Mouse (Mus musculus) neural tube, embryonic 10.5 days (tissue): ENCODE data around the gene Cenpo.
"Not testable (repeated sequence)": the region's sequence is repeated elsewhere in the genome, so short reads cannot be mapped to it uniquely, and the experiment has no call there.

Source experiments
- DNase-seq: peaks from one replicate; pipeline ENCODE4 v3.0.0-alpha.2; 2017; ENCODE audit warnings: low spot score; ENCODE audit errors: extremely low spot score

Cenpo gene

GRCm38 (mm10) chr12:4233572-4234508 lies at the start of gene Cenpo, which contains the start of gene Ptrhd1:
Gene Cenpo (minus strand): TSS chr12:4234294.
Gene Ptrhd1 (plus strand): TSS chr12:4234027.
- peak; percentile 96 for DNase-seq

GRCm38 (mm10) chr12:4279878-4280277 lies 45.8 kb upstream of the Cenpo start:
- no peak for DNase-seq

DNA sequence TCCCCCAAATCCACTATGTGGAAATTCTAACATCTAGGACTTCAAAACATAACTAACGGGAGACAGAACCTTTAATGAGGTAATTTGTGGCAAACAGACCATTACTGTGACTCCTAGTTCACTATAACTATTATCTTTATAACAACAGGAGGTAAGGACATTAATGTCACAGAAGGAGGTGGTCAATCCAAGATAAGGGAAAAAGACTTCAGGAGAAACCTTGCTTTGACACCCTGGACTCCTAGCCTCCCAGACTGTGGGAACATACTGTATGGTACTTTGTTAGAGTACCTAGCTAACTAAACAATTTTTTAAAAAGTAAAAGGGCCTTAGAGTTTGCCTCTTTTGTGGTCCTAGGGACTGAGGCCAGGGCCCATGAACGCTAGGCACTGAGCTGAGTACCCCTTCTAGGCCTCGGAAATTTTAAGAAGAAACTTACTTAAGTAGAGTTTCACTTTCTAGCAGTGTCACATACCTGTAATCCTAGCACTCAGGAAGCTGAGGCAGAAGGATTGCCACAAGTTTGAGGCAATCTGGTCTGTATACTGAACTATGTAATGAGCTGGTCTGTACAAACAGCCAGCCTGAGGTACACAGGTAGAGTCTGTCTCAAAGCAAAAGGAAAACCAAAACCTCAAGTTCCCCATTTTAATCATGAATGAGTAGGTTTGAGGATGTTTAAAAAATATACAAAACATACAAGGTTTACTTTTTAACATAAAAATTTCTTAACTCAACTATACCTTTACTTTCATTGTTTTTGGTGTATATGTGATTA lies 45.1 kb upstream of the Cenpo start:
- no peak for DNase-seq

- DNase-seq: no peak
Observed at GRCm38 (mm10) chr12:4271078-4271477, 37.0 kb upstream of the Cenpo start.

DNA sequence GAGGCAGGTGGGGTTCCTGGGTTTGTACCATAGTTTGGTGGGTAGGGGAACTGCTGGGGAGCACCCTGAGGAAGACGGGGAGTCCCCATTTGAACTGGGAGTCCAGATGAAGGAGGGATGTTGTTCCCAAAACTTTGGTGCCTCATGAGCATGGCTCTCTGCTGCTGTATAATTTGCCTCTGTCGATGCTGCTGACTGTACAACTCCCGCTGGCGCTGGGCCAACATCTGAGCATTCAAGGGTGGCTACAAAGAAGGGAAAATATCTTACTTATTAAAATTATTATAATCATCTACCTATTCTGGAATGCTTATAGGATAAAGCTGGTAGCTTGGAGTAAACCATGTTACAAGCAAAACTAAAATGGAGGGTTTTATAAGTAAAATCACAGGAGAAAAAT lies 33.7 kb upstream of the Cenpo start:
- DNase-seq: no peak

DNA sequence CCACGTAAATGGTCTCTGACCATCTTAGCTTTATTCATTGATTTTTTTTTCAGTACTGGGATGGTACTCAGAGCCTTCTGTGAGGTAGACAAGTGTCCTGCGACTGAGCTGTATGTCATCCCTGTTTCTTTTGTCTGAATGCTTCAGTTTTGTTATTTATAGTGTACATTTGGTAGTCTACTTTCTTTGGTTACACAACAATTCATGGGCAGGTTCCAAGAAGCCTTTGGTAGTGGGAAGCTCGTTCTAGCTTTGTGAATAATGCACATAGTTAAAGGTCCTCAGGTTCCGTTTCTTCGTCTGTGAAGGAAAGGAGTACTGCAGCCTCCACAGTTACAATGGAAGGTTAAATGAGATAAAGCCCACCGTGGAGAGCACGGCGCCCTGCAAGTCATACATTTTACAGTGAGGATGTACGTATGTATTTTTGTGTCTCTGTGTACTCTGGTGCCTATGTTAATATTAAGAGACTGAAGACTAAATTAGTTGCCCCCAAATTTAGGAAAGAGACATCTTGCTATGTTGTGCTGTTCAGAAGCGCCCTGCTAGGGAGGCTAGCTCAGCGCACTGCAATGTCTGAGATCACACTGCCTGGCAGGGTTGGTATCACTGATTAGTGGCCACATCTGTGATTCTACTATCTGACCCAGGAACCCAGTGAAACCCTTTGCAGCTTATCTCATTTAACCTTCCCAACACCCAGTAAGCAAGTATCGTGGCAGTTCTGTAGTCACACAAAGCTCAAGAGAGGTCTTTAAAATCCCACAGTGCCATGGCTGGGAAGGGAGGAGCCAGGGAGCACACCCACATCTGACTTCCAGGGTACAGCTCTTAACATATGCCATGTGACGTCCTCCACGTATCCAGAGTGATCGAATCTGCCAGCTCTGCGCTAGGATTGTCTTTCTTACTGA lies 18.9 kb upstream of the Cenpo start:
- DNase-seq: no peak

DNA sequence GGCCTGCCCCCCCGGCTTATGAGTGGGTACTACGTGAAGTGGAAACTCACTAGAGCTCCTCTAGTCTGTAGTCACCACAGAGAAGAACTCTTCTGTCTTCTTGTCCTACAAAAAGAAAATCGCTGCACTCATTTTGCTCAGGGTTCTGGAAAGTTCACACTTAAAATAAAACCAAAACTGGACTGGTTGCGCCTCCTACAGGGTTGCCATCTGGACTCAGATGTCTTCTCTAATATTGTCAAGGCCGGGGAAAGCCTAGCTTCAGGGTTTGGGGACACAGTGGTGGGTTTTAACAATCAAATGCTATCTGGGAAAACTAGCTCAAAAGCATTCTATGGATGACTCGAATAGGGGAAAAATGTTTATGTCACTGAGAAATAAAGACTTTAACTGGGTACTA lies 15.7 kb upstream of the Cenpo start:
- no peak for DNase-seq

DNA sequence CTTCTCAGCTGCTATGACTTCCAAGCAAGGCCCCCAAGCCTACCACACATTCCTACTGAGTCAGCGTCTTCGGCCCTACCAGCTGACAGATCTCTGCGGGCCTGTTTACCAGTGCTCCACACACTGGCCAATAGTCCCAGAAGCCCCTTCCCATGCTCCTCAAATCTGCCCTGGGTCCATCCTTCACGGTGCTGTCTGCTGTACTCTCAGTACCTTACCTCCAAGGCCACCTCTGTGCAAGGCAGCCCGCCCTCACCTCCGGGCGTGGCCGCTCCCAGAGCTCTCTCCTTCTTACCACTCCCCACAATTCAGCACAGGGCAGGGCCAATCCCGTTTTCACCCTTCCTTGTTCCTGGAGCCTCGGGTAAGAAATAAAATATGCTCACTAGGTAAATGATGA lies 11.6 kb upstream of the Cenpo start:
- no peak for DNase-seq

DNA sequence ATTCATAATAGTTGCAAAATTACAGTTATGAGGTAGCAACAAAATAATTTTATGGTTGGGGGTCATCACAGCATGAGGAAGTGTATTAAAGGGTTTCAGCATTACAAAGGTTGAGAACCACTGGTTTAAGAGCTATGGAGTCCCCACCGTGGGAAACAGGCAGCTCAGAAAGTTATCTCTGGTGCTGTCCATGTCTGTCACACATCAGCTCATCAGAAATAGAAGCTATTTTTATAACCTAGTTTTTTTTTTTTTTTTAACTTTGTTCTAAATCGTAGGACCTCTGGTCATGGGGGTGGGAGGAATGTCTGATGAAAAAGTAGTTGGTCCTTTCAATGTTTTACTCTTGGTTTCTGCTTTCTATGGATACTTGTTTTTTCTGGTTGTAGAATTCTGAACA lies 9.7 kb upstream of the Cenpo start:
- no peak for DNase-seq

DNA sequence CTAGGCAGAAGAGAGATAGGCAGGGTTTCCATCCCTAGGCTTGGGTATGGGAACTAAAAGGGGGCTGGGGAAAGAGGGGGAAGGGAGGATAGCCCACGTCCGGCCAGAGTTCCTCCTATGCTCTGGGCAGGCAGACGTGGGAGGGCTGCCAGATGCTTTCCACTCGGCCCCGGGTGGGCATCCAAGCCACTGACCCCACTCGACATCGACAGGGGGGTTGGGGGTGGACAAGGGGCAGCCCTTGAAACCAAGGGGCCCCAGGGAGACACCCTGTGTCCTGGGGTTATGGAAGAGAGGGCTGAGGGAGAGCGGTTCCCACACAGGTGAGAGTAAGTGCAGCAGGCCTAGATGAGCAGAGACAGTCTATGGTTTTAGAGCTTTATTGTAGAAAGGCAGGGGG lies 6.2 kb upstream of the Cenpo start:
- not testable (repeated sequence) for DNase-seq

- DNase-seq: no peak
Observed at GRCm38 (mm10) chr12:4237481-4237880, 3.4 kb upstream of the Cenpo start.

DNA sequence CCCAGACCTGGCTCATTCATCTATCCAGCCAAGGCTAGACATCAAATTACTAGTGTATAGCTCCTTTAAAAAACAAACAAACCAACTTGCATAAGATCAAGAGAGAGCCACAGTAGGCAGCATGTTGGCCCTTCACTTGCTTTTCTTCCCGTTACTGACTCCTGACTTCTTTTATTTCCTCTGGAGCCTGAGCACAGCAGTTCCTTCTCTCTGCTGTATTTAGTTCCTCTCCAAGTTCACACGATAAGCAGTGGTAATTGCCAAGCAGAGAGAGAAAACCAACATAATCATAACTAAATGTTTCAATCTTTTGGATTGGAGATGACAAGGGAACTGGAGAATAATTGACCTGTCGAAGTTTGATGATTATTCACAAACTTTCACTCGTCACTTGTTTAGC lies 1.3 kb downstream of the Cenpo start:
- no peak for DNase-seq

- no peak for DNase-seq
Observed at GRCm38 (mm10) chr12:4230156-4230555, 3.9 kb downstream of the Cenpo start.

GRCm38 (mm10) chr12:4212908-4213307 lies 21.2 kb downstream of the Cenpo start:
- DNase-seq: no peak

DNA sequence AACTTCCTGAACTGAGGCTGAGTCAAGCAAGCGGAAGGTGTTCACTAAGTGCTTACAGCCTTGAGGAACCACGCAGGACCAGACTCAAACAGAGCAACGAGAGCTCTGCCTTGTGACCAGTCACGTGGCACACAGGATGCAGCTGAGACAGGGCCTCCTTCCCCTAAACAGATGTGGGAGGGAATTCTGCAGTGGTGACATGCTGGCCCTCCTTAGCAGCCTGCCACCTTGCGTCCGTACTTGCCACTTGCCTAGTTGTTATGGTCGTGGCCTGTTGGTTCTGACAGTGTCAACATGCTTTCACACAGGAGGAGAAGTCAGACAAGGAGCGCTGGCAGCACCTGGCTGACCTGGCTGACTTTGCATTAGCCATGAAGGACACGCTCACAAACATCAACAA lies 22.9 kb downstream of the Cenpo start:
- no peak for DNase-seq

DNA sequence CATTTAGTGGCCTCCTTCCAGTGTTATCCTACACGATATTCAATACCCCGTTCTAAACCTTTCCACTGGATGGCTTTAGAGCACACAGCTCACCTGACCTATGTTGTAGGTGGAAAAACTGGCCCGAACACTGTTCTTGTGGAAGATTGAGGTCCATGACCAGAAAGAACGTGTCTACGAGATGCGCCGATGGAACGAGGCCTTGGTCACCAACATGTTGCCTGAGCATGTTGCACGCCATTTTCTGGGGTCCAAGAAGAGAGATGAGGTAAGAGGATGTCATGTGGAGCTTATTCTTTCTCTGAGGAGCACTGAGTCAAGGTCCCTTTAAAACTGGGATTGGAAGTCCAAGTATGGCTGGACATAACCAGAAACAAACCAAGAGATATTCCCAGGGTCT lies 24.9 kb downstream of the Cenpo start:
- DNase-seq: no peak

DNA sequence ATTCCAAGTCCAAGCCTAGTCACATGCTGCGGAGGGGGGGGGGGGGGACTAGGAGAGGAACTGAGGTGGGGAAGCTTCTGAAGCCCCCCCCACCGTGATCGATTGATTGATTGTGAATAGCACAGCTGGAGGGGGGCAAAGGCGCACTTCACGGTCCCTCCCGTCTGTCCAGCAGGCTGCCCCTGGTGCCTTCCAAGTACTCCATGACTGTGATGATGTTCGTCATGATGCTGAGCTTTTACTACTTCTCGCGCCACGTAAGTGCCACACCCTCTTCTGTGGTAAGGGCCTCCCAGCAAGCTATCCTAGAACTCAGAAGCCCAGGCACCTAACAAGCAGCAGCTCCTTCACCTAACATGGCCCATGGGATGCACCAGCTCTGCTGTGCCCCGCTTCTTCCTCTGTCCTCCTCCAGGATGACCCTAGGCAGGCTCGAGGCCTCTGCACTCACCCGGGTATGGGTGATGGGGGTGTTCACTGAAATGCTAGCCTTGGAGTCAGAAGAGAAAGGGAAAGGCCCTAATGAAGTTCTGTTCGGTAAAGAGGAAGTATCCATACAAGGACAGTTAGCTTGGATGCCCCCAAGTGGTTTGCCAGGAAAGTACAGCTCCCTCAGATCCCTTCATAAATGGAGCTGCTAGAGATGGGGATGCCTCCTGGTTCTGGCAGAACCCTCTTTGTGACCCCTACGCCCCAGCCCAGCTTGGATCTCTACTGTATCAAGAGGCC lies 25.5 kb downstream of the Cenpo start:
- DNase-seq: no peak

DNA sequence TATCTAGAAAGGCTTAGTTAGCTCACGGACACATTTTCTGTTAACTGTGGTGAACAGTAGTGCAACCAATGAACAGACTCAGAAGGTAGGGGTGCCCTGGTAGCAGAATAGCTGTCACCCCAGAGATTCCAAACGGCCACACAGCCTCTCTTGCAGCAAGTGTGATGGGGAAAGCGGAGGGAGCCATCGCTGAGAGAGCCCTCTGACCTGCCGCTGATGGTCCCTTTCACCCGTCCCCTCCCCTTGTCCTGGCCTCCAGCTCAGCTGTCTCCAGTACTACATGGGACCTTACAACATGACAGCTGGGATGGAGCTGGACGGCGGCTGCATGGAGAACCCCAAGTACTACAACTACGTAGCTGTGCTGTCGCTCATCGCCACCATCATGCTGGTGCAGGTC lies 28.0 kb downstream of the Cenpo start:
- DNase-seq: no peak

- no peak for DNase-seq
Observed at GRCm38 (mm10) chr12:4202206-4202605, 31.9 kb downstream of the Cenpo start.

DNA sequence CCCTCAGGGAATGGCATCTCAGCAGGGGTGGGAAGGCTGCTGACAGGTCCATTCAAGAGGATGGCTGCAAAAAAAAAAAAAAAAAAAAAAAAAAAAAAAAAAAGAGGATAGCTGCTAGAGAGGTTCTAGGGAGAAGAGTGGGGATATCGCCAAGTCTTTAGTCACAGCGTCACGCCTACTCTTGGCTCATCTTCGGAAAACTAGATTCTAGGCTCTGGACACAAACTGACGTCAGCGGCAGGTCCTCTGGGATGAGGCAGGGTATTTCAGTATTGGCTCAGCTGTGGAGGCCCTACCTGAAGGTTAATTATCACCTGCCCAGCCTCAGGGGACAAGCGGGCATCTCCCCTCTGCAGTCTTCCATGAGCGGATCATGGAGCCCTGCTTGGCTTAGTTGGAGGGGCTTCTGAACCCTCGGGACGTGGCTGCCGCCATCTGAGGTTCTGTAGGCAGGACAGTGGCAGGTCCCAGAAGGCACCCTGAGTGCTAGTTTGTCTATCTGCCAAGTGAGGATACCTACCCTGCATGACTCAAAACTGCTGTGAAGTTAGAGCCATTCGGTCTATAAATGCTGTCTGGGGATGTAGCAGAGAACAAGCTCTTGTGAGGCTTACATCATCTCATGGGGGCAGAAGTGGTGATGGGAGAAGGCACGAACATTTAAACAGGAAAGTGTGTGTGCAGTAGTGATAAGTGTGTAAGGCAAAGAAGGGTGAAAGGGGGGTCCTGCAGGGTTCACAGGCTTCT lies 32.5 kb downstream of the Cenpo start:
- DNase-seq: no peak
